Mouse (Mus musculus) liver, adult 2 months (tissue): ENCODE measurements around the gene Cox7b2.

Experiments used
- CTCF ChIP-seq: fragments of 200-500 bp; IDR thresholded peaks from 2 replicates; pipeline ENCODE4 v1.5.1; 2011; ENCODE audit warnings: low read depth, low read length, control low read depth
- POLR2A ChIP-seq: fragments of 200-500 bp; IDR thresholded peaks from 2 replicates; pipeline ENCODE4 v1.6.1; 2011; ENCODE audit warnings: low read length, control low read depth; ENCODE audit not compliant: insufficient read depth; ENCODE audit errors: extremely low read depth

DNA sequence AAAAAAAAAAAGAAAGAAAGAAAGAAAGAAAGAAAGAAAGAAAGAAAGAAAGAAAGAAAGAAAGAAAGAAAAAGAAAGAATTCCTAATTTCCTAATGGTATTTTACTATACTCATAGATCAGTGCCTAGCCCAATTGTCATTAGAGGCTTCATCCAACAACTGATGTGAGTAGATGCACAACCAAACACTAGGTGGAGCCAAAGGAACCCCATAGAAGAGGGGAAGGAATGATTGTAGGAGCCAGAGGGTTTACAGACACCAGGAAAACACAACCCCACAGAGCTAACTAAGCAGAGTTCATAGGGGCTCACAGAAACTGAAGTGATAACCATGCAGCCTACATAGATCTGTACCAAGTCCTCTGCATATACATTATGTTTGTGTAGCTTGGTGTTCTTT is 2.5 kb downstream of the Cox7b2 start:
- TF ChIP-seq CTCF (no peak), POLR2A (no peak)
